Mouse (Mus musculus): ENCODE data around the gene Ggact.

DNA sequence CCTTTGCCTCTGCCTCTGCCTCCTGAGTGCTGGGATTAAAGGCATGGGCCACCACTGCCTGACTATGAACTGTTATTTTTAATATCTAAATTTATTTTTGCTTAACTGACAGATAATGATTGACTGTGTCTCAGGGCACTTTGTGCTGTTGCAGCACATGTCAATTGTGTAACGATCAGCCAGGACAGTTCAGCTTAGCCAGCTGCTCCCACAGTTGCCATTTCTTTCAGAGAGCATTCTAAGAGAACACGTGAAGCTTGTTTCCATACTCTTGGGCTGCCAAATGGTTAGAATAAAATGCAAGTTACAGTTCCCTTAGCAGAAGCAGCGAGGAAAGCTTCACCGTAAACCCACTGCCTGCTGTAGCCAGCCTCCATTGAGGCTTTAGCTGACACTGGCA is 113.3 kb downstream of the Ggact start:
- no peak for TF ChIP-seq CTCF (IDR thresholded peaks at IDR 0.05; ENCODE audit: insufficient read depth, low read length)
- no peak for TF ChIP-seq POLR2A (IDR thresholded peaks at IDR 0.05; ENCODE audit: borderline replicate concordance, extremely low read depth, low read depth, low read length)

All from lung, adult 2 months (tissue).